Mouse (Mus musculus): ENCODE results near the gene Atp9a. TPM values are rescaled to one million over a fixed set of nuclear protein-coding genes. Genes with fewer than 3 reads are reported as not detected.

Gene Atp9a
- polyA plus RNA-seq, 1 experiment from 2014 or later: 21.2 TPM

DNA sequence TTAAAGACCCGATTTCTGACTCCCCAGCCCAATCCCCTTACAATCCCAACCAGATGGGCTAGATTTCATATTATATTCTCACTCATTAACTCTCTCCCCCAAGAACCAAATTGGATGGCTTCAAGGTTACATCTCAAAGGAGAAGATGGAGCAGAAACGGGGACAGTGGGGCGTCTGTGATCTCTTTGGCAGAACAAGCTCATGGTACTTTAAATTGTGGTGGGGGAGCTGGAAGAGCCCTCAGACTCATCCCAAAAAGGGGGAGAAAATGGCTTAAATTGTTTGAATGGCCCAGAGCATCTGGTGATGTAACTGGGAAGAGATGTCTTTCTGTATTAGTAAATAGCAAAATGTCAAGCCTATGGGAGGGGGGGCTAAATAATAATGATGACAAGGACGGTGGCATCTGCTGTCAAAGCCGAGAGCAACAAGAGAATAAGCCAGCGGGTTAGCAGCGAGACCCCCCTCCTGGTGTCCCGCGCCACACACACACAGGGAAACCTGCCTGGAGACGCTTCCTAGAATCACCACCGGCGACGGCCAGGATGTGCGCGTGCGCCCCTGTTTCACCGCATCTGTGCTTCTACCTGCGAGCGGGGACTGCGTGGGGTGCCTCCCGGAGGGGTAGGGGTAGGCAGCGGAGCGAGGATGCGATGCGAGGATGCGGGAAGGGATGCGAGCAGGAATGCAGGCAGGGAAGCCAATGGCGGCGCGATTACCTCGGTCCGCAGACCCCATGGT, 141.3 kb downstream of the Atp9a start:
- under 1% methylated on average over 32 of the region's 32 CpGs for WGBS
- Histone ChIP-seq H3K4me3 (replicated peaks) (peak overlapping the region; percentile 57), H3K27me3 (peaks cover 52% of the 10 kb centered on the region), H3K27ac (peak overlapping the region; percentile 94), H3K9ac (replicated peaks) (peak overlapping the region; percentile 70), H3K4me2 (peak overlapping the region; percentile 80), H3K9me3 (no peaks in the 10 kb centered on the region), H3K36me3 (no peaks in the 10 kb centered on the region), H3K4me1 (replicated peaks) (peaks cover 57% of the 10 kb centered on the region)
- ATAC-seq (ENCODE audit: insufficient number of reproducible peaks, insufficient read depth, low FRiP score, low TSS enrichment, low read depth): peak; percentile 41; the same call in 1 of the 2 replicates

DNA sequence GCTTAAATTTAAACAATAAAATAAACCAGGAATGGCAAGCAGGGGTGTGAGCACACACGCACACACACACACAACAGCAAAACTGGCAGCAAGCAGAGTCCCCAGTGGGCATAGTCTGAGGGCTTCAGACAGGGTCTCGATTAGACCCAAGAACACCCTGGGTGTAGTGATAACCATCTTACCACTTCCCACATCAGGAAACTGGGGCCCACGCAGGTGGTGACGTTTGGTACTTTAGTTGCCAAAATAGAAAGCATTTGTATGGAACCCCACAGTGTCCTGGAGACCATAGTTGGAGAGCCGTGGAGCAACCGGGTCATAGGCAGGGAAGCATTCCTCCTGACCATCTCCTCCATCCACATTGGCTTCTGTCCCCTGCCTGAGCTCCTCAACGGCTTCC, 146.5 kb downstream of the Atp9a start:
- H3K4me3 ChIP-seq (replicated peaks): no peak overlapping the region
- H3K4me2 ChIP-seq: no peak overlapping the region
- H3K9ac ChIP-seq (replicated peaks): no peak overlapping the region
- no peak overlapping the region for H3K27ac ChIP-seq
- ATAC-seq (ENCODE audit: insufficient number of reproducible peaks, insufficient read depth, low FRiP score, low TSS enrichment, low read depth): no peak
- H3K36me3 ChIP-seq: no peaks in the 10 kb centered on the region
- H3K9me3 ChIP-seq: no peaks in the 10 kb centered on the region
- peaks cover 45% of the 10 kb centered on the region for H3K27me3 ChIP-seq
- 83% methylated on average over 7 of the region's 7 CpGs for WGBS
- H3K4me1 ChIP-seq (replicated peaks): peaks cover 17% of the 10 kb centered on the region

DNA sequence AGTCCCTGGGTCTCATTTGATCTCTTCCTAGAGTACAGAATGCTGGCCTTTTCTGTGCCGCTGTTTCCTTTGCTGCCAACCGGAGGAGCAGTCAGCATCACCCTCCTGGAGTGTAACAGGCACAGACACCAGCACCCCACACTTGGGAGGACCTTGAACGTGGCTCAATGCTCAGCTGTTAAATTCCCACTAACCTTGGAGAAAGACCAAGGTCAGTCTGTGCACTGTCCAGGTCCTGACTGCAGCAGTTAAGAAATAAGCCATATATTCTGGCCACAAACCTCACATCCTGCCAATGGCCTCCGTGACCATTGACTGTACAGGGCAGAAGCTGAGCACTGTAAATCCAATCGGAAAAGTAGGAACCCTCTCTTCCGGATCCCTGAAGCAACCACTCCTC, 148.5 kb downstream of the Atp9a start:
- peaks cover 50% of the 10 kb centered on the region for H3K27me3 ChIP-seq

DNA sequence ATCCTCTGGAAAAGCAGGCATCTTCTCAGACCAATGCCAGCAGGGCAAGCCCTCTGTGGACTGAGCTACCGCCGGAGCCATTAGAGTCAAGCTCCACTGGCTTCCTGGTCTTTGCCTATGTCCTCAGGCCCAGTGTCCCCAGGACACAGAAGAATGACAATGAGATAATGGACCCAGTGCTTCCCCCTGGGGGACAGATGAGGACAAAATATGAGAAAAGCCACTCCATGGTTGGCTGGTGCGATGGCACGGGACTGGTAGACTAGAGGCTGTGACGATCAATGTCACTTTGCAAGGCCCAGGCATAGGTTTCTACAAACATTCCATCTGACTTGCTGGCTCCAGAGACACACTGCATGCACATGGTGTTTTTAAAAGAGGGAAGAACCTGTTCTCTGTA, 149.2 kb downstream of the Atp9a start:
- Histone ChIP-seq H3K4me1 (replicated peaks) (peaks cover 30% of the 10 kb centered on the region), H3K27me3 (peaks cover 51% of the 10 kb centered on the region), H3K4me2 (no peak overlapping the region), H3K9me3 (no peaks in the 10 kb centered on the region), H3K36me3 (no peaks in the 10 kb centered on the region), H3K4me3 (replicated peaks) (no peak overlapping the region), H3K9ac (replicated peaks) (no peak overlapping the region), H3K27ac (no peak overlapping the region)
- 87% methylated on average over 5 of the region's 5 CpGs for WGBS
- no peak for ATAC-seq (ENCODE audit: insufficient number of reproducible peaks, insufficient read depth, low FRiP score, low TSS enrichment, low read depth)

More for the DNA sequence above, 148.5 kb downstream of the Atp9a start:
- Histone ChIP-seq H3K9me3 (no peaks in the 10 kb centered on the region), H3K4me3 (replicated peaks) (no peak overlapping the region), H3K9ac (replicated peaks) (no peak overlapping the region), H3K4me1 (replicated peaks) (peaks cover 23% of the 10 kb centered on the region), H3K36me3 (no peaks in the 10 kb centered on the region), H3K4me2 (no peak overlapping the region), H3K27ac (no peak overlapping the region)
- no peak for ATAC-seq (ENCODE audit: insufficient number of reproducible peaks, insufficient read depth, low FRiP score, low TSS enrichment, low read depth)
- 77% methylated on average over 6 of the region's 6 CpGs for WGBS

DNA sequence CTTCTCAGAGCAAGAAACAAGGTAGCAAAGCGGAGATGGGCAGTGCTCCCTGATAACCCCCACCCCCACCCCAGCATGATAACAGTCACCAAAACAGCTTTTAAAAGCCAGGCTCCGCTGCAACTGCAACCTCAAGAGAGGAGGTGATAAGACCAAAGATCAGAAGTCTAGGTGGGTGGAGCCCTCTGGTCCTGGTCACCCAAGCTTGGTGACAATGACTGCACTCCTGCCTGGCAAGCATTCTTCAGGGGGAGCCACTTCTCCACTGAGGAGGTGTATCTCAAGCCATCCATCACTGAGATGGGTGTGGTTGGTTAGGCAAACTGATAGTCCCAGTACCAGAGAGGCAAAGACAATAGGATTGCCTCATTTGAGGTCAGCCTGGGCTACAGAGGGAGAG, 151.1 kb downstream of the Atp9a start:
- H3K4me3 ChIP-seq (replicated peaks): no peak overlapping the region
- H3K9ac ChIP-seq (replicated peaks): no peak overlapping the region
- no peak for ATAC-seq (ENCODE audit: insufficient number of reproducible peaks, insufficient read depth, low FRiP score, low TSS enrichment, low read depth)
- WGBS: 49% methylated on average over 2 of the region's 2 CpGs
- no peak overlapping the region for H3K27ac ChIP-seq
- H3K4me1 ChIP-seq (replicated peaks): peaks cover 39% of the 10 kb centered on the region
- no peaks in the 10 kb centered on the region for H3K9me3 ChIP-seq
- no peak overlapping the region for H3K4me2 ChIP-seq
- peaks cover 55% of the 10 kb centered on the region for H3K27me3 ChIP-seq
- H3K36me3 ChIP-seq: no peaks in the 10 kb centered on the region

DNA sequence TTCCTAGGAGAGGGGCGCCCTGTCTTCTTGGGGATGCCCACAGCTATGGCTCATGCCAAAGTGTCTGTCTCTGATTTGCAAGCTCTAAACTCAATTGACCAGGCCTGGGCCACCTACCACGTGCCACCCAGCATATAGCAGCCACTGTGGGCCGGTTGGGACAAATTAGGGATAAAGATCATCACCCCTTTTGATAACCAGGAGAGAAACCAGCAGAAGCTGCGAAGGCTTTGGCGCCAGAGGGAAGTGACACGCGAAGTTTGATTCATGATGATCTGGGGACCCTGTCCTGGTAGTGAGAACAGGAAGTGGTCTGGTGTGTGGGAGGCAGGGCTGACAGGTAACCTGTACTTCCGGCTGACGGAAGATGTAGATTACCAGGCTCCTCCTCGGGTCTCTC, 151.7 kb downstream of the Atp9a start:
- peak overlapping the region; percentile 43 for H3K4me3 ChIP-seq (replicated peaks)
- peak overlapping the region; percentile 73 for H3K4me2 ChIP-seq
- 35% methylated on average over 10 of the region's 10 CpGs for WGBS
- no peak for ATAC-seq (ENCODE audit: insufficient number of reproducible peaks, insufficient read depth, low FRiP score, low TSS enrichment, low read depth)
- peaks cover 39% of the 10 kb centered on the region for H3K4me1 ChIP-seq (replicated peaks)
- H3K9me3 ChIP-seq: no peaks in the 10 kb centered on the region
- H3K27me3 ChIP-seq: peaks cover 55% of the 10 kb centered on the region
- H3K9ac ChIP-seq (replicated peaks): peak overlapping the region; percentile 47
- H3K27ac ChIP-seq: no peak overlapping the region
- H3K36me3 ChIP-seq: no peaks in the 10 kb centered on the region

DNA sequence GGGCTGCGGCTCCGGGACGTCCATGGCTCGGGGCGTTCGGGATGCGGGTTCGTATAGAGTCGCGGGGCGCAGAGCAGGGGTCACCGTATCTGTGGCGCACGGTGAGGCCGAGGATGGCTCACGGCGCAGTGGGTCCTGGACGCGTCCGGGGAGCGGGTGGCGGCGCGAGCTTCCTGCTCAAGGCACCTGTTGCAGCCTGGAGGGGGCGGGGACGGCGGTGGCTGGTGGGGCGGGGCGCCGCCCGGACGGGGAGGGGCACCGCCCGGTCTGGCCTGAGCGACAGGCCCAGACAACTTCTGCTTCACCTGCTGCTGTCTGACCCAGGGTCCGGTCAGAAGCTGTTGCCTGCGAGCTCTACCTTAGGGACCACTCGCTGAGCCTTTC, 152.0 kb downstream of the Atp9a start:
- peaks cover 55% of the 10 kb centered on the region for H3K27me3 ChIP-seq
- H3K4me2 ChIP-seq: peak overlapping the region; percentile 73
- no peaks in the 10 kb centered on the region for H3K9me3 ChIP-seq
- no peaks in the 10 kb centered on the region for H3K36me3 ChIP-seq
- H3K4me1 ChIP-seq (replicated peaks): peaks cover 39% of the 10 kb centered on the region
- WGBS: under 1% methylated on average over 37 of the region's 38 CpGs
- peak overlapping the region; percentile 43 for H3K4me3 ChIP-seq (replicated peaks)
- ATAC-seq (ENCODE audit: insufficient number of reproducible peaks, insufficient read depth, low FRiP score, low TSS enrichment, low read depth): no peak; the same call in 1 of the 2 replicates
- H3K27ac ChIP-seq: no peak overlapping the region
- peak overlapping the region; percentile 47 for H3K9ac ChIP-seq (replicated peaks)

DNA sequence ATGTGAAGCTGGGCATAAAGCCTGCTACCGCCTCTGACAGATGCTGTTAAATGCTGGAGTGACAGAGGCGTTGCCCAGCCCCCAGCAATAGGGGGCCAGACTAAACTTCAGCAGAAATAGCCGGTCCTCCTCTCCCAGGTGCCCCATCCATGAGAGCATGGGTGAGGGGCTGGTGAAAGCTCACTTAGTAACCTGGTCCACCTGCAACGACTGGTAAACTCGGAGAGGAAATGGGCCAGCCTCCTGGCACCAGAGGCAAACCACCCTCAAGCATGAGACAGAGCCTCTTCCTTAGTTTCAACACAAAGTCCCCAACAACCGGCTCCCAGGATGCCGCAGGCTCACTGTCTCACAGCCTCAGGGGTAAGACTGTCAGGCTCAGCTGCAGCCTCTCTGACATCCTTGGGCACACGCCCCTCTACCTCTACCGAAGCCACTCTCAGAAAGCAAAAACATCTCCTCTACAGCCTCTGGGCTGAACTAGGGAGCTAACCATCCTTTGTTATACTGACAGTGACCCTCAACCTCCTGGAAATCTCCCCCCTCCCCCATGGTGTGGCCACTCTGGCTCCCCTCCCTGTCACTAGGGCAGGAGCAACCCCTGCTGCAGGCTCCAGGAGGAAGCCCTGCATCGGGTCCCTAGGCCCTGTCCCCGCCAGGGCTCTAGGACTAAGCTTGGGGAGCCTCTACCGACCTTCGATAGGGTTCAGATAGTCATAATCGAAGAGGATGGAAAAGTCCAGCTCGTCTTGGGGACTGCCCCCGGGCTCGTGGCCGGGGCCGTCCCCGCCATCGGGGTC, 152.6 kb downstream of the Atp9a start:
- Histone ChIP-seq H3K4me3 (replicated peaks) (peak overlapping the region; percentile 43), H3K4me1 (replicated peaks) (peaks cover 43% of the 10 kb centered on the region), H3K36me3 (no peaks in the 10 kb centered on the region), H3K27me3 (peaks cover 55% of the 10 kb centered on the region), H3K9me3 (no peaks in the 10 kb centered on the region), H3K27ac (no peak overlapping the region), H3K4me2 (peak overlapping the region; percentile 73), H3K9ac (replicated peaks) (peak overlapping the region; percentile 47)
- no peak for ATAC-seq (ENCODE audit: insufficient number of reproducible peaks, insufficient read depth, low FRiP score, low TSS enrichment, low read depth)
- 8% methylated on average over 21 of the region's 21 CpGs for WGBS

DNA sequence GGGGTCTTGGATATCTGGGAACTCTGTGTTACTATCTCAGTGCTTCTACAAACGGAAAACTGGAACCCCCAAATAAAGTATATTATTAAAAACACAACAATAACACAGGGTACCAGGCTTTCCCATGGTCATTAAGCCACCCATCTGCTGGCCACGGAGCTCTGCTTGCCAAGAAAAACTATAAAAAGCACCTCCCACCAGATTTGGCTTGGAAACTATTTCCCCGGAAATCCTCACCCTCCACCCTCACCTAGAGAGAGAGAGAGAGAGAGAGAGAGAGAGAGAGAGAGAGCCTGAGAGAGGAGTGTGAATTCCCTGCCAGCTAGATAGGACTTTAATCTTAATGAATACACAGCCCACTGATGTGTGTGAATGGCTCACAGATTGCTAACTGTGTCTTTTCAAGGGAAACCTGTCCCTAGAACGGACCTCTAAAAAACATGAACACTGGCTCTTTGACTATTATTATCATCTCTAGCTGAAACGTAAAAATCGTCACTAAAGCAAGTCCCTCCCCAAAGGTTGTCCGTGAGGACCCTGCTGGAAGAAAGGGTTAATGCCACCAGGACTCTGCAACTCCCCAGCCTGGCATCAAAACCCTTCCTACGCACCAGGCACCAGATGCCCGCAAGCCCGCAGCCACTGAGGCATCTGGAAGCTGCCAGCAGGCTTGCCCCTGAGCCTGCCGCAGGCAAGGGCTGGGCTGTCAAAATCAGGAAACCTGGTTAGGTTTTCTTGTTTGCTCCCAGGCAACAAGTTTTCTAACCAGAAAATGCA, 153.4 kb downstream of the Atp9a start:
- WGBS: 49% methylated on average over 11 of the region's 11 CpGs
- Histone ChIP-seq H3K9ac (replicated peaks) (no peak overlapping the region), H3K4me2 (peak overlapping the region; percentile 73), H3K4me1 (replicated peaks) (peaks cover 51% of the 10 kb centered on the region), H3K9me3 (no peaks in the 10 kb centered on the region), H3K27ac (no peak overlapping the region), H3K4me3 (replicated peaks) (no peak overlapping the region), H3K27me3 (peaks cover 55% of the 10 kb centered on the region), H3K36me3 (no peaks in the 10 kb centered on the region)
- no peak for ATAC-seq (ENCODE audit: insufficient number of reproducible peaks, insufficient read depth, low FRiP score, low TSS enrichment, low read depth)

DNA sequence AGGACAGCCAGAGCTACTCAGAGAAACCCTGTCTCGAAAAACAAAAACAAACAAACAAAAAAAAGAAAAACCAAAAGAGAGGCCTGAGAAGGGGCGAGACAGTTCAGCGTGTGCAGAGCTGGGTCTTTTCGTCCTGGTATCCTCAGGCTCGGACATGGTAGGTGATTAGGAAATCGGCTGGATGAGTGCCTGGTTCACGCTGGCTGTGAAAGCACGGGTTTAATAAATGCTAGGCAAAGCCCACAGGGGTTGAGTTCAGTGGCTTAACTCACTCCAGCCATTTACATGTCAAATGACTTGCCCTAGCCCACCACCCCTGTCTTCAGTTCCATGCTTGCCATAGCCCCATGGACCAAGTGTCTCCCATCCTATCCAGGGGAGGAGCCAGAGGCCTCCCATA, 155.1 kb downstream of the Atp9a start:
- Histone ChIP-seq H3K4me2 (no peak overlapping the region), H3K9me3 (no peaks in the 10 kb centered on the region), H3K27ac (no peak overlapping the region), H3K36me3 (no peaks in the 10 kb centered on the region), H3K9ac (replicated peaks) (no peak overlapping the region), H3K4me3 (replicated peaks) (no peak overlapping the region), H3K4me1 (replicated peaks) (peaks cover 65% of the 10 kb centered on the region), H3K27me3 (peaks cover 49% of the 10 kb centered on the region)
- WGBS: 78% methylated on average over 8 of the region's 8 CpGs
- ATAC-seq (ENCODE audit: insufficient number of reproducible peaks, insufficient read depth, low FRiP score, low TSS enrichment, low read depth): no peak

DNA sequence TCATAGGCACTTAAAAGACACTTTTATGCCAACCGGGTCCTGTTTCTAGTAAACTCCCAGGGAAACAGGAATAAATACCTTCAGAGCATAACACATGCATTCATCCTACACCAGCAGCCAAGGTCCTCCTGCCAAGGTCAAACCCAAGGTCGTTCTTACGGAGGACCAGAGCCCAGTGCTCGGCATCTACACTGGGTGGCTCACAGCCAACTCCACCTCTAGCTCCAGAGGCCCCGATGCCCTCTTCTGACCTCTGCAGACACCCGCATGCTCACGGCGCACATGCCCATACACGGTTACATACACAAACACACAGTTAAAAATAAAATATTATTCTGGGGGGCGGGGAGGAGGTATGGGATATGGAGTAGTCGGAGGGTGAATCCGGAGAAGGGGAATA, 155.7 kb downstream of the Atp9a start:
- 89% methylated on average over 12 of the region's 12 CpGs for WGBS

More for the DNA sequence above, 155.7 kb downstream of the Atp9a start:
- no peak overlapping the region for H3K9ac ChIP-seq (replicated peaks)
- H3K27ac ChIP-seq: no peak overlapping the region
- peaks cover 42% of the 10 kb centered on the region for H3K27me3 ChIP-seq
- no peak overlapping the region for H3K4me2 ChIP-seq
- H3K4me1 ChIP-seq (replicated peaks): peaks cover 71% of the 10 kb centered on the region
- no peak for ATAC-seq (ENCODE audit: insufficient number of reproducible peaks, insufficient read depth, low FRiP score, low TSS enrichment, low read depth)
- H3K4me3 ChIP-seq (replicated peaks): no peak overlapping the region
- no peaks in the 10 kb centered on the region for H3K9me3 ChIP-seq
- no peaks in the 10 kb centered on the region for H3K36me3 ChIP-seq

All from limb, embryonic 12.5 days (tissue).